Mouse (Mus musculus) liver, adult 2 months (tissue): ENCODE results near the gene Hsd17b14.

Experiments
- CTCF ChIP-seq: fragments of 200-500 bp; IDR thresholded peaks from 2 replicates; pipeline ENCODE4 v1.5.1; 2011; ENCODE audit warnings: low read depth, low read length, control low read depth
- POLR2A ChIP-seq: fragments of 200-500 bp; IDR thresholded peaks from 2 replicates; pipeline ENCODE4 v1.6.1; 2011; ENCODE audit warnings: low read length, control low read depth; ENCODE audit not compliant: insufficient read depth; ENCODE audit errors: extremely low read depth

DNA sequence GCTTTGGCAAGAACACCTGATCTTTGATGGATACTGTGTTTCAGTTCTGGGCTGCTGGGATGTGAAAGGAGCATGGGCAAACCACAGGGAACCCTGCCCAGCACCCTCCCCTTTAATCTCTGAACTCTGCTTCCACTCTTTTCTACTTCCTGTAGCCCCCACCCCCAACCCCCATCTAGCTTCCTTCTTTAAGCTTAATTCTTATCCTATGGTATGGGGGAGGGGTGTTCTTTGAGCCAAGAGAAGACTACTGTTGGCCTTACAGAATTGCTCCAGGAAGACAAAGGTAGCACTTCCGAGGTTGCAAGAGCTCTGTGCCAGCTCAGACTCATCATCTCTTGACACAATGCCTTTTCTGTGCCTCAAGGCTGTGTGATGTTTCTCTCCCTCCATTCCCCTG, 17.3 kb downstream of the Hsd17b14 start:
- TF ChIP-seq CTCF (no peak), POLR2A (no peak)
